Mouse (Mus musculus) heart, postnatal 0 days (tissue): ENCODE measurements at regions not wholly inside any gene's neighbourhood (a gene's known extent, or its start where the extent isn't known, plus 50 kb on each side); places are given as distances from the start of the nearest gene placed in this dataset.

Experiments used
- ATAC-seq: fragments of 200-750 bp; cut with Nextera tagmentation; 2 replicates; pipeline ENCODE4 v1.8.0; 2017; ENCODE audit warnings: low read depth, moderate number of reproducible peaks, moderate library complexity; ENCODE audit not compliant: insufficient read depth
- DNase-seq: peaks from one replicate; pipeline ENCODE4 v3.0.0-alpha.2; 2016; ENCODE audit warnings: low spot score
- H3K27ac ChIP-seq: fragments of 300-500 bp; sonication (generic); 2 replicates; pipeline ENCODE4 v1.5.1; 2014; ENCODE audit warnings: low read depth, mild to moderate bottlenecking
- H3K27me3 ChIP-seq: fragments of 300-500 bp; sonication (generic); 2 replicates; pipeline ENCODE4 v1.6.1; 2014; ENCODE audit warnings: low read length, mixed read lengths; ENCODE audit not compliant: control insufficient read depth, insufficient read depth
- H3K36me3 ChIP-seq: fragments of 300-500 bp; sonication (generic); replicated peaks from 2 replicates; pipeline ENCODE4 v1.6.1; 2014; ENCODE audit warnings: low read length, mixed read lengths; ENCODE audit not compliant: control insufficient read depth, insufficient read depth
- H3K4me1 ChIP-seq: fragments of 300-500 bp; sonication (generic); 2 replicates; pipeline ENCODE4 v1.6.1; 2014; ENCODE audit warnings: antibody characterized with exemption; ENCODE audit not compliant: control insufficient read depth, insufficient read depth
- H3K4me2 ChIP-seq: fragments of 300-500 bp; sonication (generic); 2 replicates; pipeline ENCODE4 v1.6.1; 2014; ENCODE audit warnings: low read depth, mild to moderate bottlenecking, low read length, moderate library complexity
- H3K4me3 ChIP-seq: fragments of 300-500 bp; sonication (generic); 2 replicates; pipeline ENCODE4 v1.5.1; 2014; ENCODE audit warnings: low read depth, low read length
- H3K9ac ChIP-seq: fragments of 300-500 bp; sonication (generic); replicated peaks from 2 replicates; pipeline ENCODE4 v1.6.1; 2014; ENCODE audit warnings: low read depth, low read length, mixed read lengths
- H3K9me3 ChIP-seq: fragments of 300-500 bp; sonication (generic); replicated peaks from 2 replicates; pipeline ENCODE4 v1.6.1; 2016; ENCODE audit warnings: low read length; ENCODE audit not compliant: control insufficient read depth
- CTCF ChIP-seq: IDR thresholded peaks from 2 replicates; pipeline ENCODE4 v1.5.1; 2016; ENCODE audit warnings: antibody characterized with exemption, control low read depth, low read depth
- EP300 ChIP-seq: IDR thresholded peaks from 2 replicates; pipeline ENCODE4 v1.6.1; 2016; ENCODE audit warnings: antibody characterized with exemption, low read depth
- WGBS: fragments of 180-500 bp; shearing (Covaris S2); extraction: QIAGEN DNeasy Blood & Tissue Kit; methylation state at CpG from one replicate; pipeline ENCODE4 v1.1.7; 2014; 5-methylcytosine and 5-hydroxymethylcytosine counted together

DNA sequence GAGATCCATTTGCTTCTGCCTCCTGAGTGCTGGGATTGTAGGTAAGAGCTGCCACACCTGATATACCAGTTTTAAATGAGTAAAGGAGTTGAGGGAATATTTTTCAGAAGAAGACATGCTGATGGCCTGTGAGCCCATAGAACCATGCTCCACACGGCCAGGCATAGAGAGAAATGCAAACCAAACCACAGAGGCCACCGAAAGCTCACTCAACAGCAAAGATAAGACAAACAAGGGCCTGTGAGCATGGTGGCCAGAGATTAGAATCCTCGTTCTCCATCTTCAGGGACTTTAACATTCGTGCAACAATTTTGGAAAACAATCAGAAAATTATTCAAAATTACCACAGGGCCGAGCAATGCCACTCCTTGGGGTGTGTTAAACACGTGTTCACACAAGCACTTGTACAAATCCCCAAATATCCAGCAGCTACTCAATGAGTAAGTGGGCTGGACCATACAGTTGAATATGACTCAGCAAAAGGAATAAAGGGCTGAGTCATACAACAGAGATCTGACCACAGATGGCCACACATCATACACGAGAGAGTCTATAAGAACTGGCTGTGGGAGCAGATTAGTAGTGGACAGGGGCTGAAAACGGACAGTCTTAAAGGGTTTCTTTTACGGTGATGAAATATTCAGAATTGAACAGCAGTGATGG lies 147.8 kb upstream of the Dapk1 start:
- WGBS, result 84% methylated on average over 9 of the region's 9 CpGs
- TF ChIP-seq CTCF (no peak), EP300 (no peak)
- ATAC-seq, result no peak
- Histone ChIP-seq H3K9me3 (no peaks in the 10 kb centered on the region), H3K4me3 (no peak overlapping the region), H3K4me2 (no peak overlapping the region), H3K27ac (no peak overlapping the region), H3K36me3 (no peaks in the 10 kb centered on the region), H3K27me3 (no peaks in the 10 kb centered on the region), H3K9ac (no peak overlapping the region), H3K4me1 (no peaks in the 10 kb centered on the region; the same call in 1 of the 2 replicates)
- no peak for DNase-seq

DNA sequence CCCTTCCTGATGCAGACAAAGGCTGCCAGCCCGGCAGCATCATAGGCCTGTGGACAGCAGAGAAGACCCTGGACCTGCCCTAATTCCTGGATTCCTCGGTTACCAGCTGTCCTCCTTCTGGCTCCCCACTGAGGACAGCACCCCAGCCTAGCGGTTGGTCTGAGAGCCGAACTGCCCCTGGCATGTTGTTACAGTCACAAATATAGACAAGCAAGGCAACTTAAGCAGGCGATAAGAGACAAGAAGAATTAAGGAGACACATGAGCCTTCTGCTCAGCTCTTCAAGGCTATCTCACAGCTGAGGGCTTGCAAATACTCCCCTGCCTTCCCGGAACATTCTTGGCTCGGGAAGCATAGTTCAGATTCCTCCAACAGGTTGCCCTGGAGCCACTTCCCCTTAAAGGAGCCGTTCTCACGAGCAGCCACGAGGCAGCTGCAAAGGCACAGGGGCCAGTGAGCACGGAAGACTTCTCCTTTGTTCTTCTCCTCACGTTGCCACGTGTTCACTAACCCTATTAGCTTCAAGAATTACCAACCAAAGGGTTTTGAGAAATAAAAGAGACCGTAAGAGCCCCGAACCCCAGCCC lies 146.6 kb upstream of the Dapk1 start:
- Histone ChIP-seq H3K27me3 (no peaks in the 10 kb centered on the region), H3K4me3 (no peak overlapping the region), H3K36me3 (no peaks in the 10 kb centered on the region), H3K9ac (no peak overlapping the region), H3K9me3 (no peaks in the 10 kb centered on the region), H3K27ac (peak overlapping the region; percentile 40; the same call in 1 of the 2 replicates), H3K4me2 (no peak overlapping the region; the same call in 1 of the 2 replicates), H3K4me1 (no peaks in the 10 kb centered on the region; the same call in 1 of the 2 replicates)
- DNase-seq, result peak; percentile 43
- peak; percentile 79 for ATAC-seq
- WGBS, result 19% methylated on average over 15 of the region's 15 CpGs
- TF ChIP-seq EP300 (no peak), CTCF (no peak; the same call in 1 of the 2 replicates)

DNA sequence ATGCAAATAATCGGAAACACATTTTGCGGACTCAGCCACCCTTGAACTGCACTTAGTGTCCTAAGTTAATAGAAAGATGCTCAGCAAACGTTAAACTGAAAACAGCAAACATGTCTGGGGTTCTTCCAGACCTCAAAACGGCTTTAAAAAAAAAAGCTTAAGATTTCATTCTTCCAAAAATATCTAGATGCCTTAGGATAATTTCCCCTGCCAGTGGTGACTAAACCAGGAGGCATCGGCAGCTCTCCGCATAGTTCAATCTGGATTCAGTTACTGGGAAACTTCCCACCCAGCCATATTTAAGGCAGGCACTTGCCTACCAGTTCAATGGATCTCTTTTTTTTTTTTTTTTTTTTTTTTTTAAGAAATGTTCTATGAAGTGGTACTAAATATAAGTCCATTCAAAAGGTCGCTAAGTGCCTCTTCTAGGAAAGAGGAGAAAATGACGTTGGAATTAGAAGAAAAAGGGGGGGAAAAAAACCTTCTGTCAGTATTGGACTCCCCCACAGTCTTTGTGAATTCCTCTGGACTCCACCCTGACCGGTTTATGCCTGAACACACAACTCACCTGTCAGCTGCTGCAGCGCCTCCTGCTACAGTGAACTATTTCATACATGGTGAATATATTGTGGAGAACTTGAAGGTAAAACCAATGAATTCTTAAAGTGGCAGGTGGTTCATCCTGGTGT lies 145.7 kb upstream of the Dapk1 start:
- no peak overlapping the region for H3K9ac ChIP-seq
- no peaks in the 10 kb centered on the region for H3K9me3 ChIP-seq
- no peaks in the 10 kb centered on the region for H3K36me3 ChIP-seq
- H3K27me3 ChIP-seq, result no peaks in the 10 kb centered on the region
- no peak overlapping the region for H3K4me2 ChIP-seq
- WGBS, result 61% methylated on average over 10 of the region's 10 CpGs
- ATAC-seq, result no peak
- no peak for DNase-seq
- no peak overlapping the region for H3K27ac ChIP-seq
- TF ChIP-seq CTCF (no peak), EP300 (no peak)
- H3K4me1 ChIP-seq, result no peaks in the 10 kb centered on the region; the same call in 1 of the 2 replicates
- no peak overlapping the region for H3K4me3 ChIP-seq

DNA sequence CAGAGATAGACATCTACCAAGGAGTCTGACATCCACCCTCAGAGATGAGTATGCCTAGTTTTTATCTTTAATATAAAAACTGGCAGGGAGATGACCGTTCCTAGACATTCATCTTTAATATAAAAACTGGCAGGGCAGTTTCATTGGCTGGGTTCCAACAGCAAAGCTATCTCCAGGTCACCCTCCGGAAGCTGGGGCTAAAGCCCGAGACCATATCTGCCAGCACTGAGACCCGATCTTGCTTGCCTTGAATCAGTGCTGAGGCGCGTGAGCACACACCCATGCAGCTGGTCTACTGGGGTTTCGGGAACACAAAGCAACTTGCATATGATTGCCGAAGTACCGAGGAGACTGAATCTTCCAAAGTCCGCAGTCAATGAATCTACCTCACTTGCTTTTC lies 144.5 kb upstream of the Dapk1 start:
- WGBS, result 57% methylated on average over 10 of the region's 10 CpGs
- no peak overlapping the region for H3K4me3 ChIP-seq
- TF ChIP-seq EP300 (no peak), CTCF (no peak)
- DNase-seq, result no peak
- no peaks in the 10 kb centered on the region for H3K36me3 ChIP-seq
- no peaks in the 10 kb centered on the region for H3K27me3 ChIP-seq
- no peak for ATAC-seq
- no peak overlapping the region for H3K4me2 ChIP-seq
- no peaks in the 10 kb centered on the region for H3K9me3 ChIP-seq
- H3K27ac ChIP-seq, result no peak overlapping the region
- H3K4me1 ChIP-seq, result no peaks in the 10 kb centered on the region; the same call in 1 of the 2 replicates
- no peak overlapping the region for H3K9ac ChIP-seq

DNA sequence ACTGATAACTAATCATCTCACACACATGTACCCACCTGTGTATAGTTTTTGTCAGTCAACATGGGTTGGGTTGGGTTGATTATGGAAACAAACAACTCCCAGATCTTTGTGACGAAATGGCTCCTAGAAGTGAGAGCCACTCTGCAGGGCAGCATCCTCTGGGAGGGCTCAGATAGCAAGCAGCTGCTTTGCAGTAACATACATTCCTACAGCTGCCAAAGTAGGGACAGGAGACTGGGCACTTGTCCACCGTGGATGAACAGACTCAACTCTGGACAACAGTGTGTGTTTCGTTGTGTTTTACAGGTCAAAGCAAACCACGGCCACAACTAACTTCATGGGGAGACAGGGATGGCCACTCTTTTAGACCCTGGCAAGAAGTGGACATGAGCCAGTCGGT lies 142.7 kb upstream of the Dapk1 start:
- DNase-seq, result no peak

More for the DNA sequence above, 142.7 kb upstream of the Dapk1 start:
- Histone ChIP-seq H3K9ac (no peak overlapping the region), H3K4me2 (no peak overlapping the region), H3K27me3 (no peaks in the 10 kb centered on the region), H3K27ac (no peak overlapping the region), H3K9me3 (no peaks in the 10 kb centered on the region), H3K4me1 (no peaks in the 10 kb centered on the region; the same call in 1 of the 2 replicates), H3K4me3 (no peak overlapping the region), H3K36me3 (no peaks in the 10 kb centered on the region)
- WGBS, result 75% methylated on average over 5 of the region's 5 CpGs
- TF ChIP-seq CTCF (no peak), EP300 (no peak)
- ATAC-seq, result no peak
